Mouse (Mus musculus): ENCODE results near the gene Vmn2r20.
"Not testable (repeated sequence)": the region's sequence is repeated elsewhere in the genome, so short reads cannot be mapped to it uniquely, and the experiment has no call there.

Gene Vmn2r20

DNA sequence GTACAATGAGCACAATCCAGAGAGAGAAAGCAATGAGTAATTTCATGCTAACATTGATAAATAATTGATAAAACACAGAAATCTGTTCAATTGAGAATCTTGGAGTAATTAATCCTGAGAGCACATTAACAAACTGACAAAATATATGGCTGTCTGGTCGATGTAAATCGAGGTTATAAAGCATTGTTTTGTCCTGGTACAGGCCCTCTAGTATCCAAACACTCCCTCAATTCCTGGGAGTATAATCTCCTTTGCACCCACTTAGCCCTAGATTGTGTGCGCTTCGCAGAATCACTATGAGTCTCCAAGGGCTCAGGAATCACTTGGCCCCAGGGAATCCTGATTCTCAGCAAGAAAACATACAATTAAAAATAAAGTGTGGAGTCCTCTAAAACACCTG, at the start of gene Vmn2r20:
Gene Vmn2r20, minus strand, starts transcription at position 101 of the 400 bp plus-strand sequence.
- not testable (repeated sequence) for DNase-seq

- DNase-seq, result not testable (repeated sequence)
Observed at GRCm38 (mm10) chr6:123424413-123424812, 6.5 kb upstream of the Vmn2r20 start.

- not testable (repeated sequence) for DNase-seq
Observed at GRCm38 (mm10) chr6:123406918-123407665, 10.8 kb downstream of the Vmn2r20 start.

DNA sequence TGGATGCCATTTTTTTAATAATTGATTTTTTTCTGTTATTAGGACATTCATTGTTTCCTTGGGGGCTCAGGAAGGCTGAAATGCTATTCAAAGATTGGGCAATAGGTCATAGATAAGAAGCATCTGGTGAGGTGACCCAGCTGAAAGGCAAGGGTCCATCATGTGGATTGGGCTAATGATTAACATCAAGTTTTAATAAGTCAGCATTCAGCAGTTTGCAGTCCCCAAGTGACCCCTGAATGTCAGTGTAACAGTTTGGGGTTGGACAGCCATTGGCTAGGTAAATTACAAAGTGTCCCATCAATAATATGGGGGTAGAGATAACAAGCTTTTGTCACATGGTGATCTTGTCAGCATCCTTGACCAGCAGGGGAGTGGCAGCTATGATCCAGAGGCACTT, 29.1 kb downstream of the Vmn2r20 start:
- DNase-seq, result not testable (repeated sequence)

GRCm38 (mm10) chr6:123346141-123346540, 71.8 kb downstream of the Vmn2r20 start:
- no peak for DNase-seq

DNA sequence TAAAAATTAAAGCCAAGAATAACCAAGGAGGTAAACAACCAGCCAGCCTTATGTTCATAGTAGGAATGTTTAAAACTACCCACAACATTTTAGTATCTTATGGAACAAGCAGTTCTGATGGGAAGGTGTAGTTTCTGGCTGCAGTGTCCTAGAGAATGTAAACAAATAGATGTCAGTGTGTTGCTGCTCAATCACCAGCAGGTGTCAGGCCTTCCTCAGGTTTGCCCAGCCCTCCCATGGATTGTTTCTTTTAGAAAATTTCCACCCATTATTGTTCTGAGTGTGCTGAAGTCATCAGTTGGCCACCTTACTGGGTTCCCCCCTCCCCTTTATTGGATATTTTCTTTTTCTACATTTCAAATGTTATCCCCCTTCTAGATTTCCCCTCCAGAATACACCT, 77.8 kb downstream of the Vmn2r20 start:
- no peak for DNase-seq

- DNase-seq, result no peak
Observed at GRCm38 (mm10) chr6:123332503-123332902, 85.4 kb downstream of the Vmn2r20 start.
